Mouse (Mus musculus): ENCODE results near the gene Fibin. TPM values are rescaled to one million over a fixed set of nuclear protein-coding genes. Genes with fewer than 3 reads are reported as not detected.

Fibin gene
- 14.5 and 19.5 TPM in 2 replicates for polyA plus RNA-seq (2015; fragmentation: Nextera tagmentation; extraction: Ambion mirVana)

DNA sequence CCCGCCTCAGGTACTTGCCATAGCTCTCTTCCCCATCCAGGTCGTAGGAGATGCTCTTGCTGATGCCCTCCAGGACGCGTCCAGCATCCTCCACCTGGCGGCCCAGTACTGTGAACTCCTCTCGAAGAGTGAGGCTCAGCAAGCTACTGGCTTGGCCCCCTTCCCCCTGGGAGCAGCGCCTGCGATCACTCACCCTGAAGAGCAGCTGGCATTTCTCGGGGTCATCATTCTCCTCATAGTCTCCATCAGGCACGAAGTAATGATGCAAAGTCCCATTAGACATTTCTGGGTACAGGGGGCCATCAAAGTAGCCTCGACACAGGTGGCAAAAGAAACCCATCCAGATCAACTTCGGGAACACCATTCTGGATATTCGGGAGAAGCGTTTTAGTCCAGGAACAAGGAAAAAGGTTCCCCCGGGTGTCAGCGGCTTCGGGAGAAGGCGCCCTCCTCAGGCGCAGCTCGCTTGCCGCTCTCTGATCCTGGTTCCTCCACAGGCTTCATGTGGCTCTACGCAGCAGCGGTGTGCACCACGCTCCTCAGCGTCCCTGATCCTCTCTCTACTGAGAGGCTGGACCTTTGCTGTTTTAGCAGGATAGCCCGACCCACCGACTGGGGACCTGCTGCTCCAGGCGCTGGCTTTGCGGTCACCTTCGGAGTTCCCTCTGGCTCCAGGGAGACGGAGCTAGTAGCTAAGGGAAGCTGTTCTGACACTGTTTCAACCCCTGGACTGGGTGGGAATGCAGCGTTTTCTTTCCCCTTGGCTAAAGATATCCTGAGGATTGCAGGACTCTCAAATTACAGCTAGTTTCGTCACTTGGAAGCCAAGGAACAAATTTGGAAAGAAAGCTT is at the start of gene Fibin:
Gene Fibin (minus strand): TSS at position 752 of the 852 bp plus-strand sequence.
- peak within 1 kb of the TSS; percentile 42 for H3K9ac ChIP-seq
- peak within 1 kb of the TSS; percentile 33; the same call in 1 of the 2 replicates for H3K27ac ChIP-seq
- H3K4me3 ChIP-seq: peak within 1 kb of the TSS; percentile 47
- ATAC-seq (replicated peaks; ENCODE audit: insufficient number of reproducible peaks, insufficient read depth, low FRiP score, low read depth): peak; percentile 43; the same call in 1 of the 2 replicates
- peaks cover 5% of the 10 kb centered on the region; the same call in 1 of the 2 replicates for H3K27me3 ChIP-seq
- H3K4me1 ChIP-seq (replicated peaks): 0 out of 2 replicates have a peak, but pooled peaks cover 6% of the 10 kb centered on the region
- peak within 1 kb of the TSS; percentile 78 for H3K4me2 ChIP-seq
- H3K9me3 ChIP-seq (replicated peaks): no peaks in the 10 kb centered on the region
- no peaks in the 10 kb centered on the region for H3K36me3 ChIP-seq
- WGBS: 2% methylated on average over 33 of the region's 33 CpGs

DNA sequence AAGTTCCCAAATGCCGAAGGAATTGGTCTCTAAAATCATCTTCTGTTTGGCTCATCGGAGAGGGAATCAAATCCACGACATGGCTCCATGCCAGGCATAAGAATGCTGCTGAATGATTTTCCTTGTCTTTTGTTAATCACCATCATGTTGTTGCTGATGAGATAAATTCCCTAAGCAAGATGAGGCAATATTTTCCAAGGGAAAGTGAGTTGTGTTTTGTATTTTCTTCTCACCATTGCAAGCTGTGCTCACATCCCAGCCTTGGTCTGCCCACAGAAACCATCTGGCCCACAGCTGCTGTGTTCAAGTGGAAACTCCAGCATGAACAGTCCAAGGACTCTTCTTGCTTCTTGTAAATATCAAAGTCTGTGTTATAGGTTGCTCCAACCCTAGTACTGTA is 48.4 kb upstream of the Fibin start:
- Histone ChIP-seq H3K4me2 (no peak overlapping the region), H3K27ac (no peak overlapping the region), H3K36me3 (no peaks in the 10 kb centered on the region), H3K9ac (no peak overlapping the region), H3K27me3 (no peaks in the 10 kb centered on the region), H3K4me3 (no peak overlapping the region), H3K4me1 (replicated peaks) (no peaks in the 10 kb centered on the region), H3K9me3 (replicated peaks) (no peaks in the 10 kb centered on the region)
- WGBS: 79% methylated on average over 3 of the region's 3 CpGs
- no peak for ATAC-seq (replicated peaks; ENCODE audit: insufficient number of reproducible peaks, insufficient read depth, low FRiP score, low read depth)

DNA sequence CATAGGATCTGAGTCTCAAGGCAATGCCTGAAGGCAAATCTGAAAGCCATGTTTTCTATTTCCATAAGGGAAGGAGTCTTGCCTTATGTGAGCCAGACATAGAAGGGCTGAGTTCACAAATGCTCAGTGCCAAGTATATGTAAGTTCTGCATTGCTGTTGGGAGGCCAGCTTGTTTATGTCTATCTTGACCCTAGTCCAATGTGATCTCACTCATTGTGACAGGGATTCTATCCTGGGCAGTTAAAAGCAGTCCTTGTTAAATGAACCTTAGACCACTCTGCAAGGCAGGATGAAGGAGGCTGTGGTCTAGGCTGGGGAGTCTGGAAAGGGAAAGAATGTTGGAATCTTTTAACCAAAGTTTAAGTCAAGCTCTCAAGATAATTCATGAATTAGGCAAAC is 45.8 kb upstream of the Fibin start:
- no peak for ATAC-seq (replicated peaks; ENCODE audit: insufficient number of reproducible peaks, insufficient read depth, low FRiP score, low read depth)

DNA sequence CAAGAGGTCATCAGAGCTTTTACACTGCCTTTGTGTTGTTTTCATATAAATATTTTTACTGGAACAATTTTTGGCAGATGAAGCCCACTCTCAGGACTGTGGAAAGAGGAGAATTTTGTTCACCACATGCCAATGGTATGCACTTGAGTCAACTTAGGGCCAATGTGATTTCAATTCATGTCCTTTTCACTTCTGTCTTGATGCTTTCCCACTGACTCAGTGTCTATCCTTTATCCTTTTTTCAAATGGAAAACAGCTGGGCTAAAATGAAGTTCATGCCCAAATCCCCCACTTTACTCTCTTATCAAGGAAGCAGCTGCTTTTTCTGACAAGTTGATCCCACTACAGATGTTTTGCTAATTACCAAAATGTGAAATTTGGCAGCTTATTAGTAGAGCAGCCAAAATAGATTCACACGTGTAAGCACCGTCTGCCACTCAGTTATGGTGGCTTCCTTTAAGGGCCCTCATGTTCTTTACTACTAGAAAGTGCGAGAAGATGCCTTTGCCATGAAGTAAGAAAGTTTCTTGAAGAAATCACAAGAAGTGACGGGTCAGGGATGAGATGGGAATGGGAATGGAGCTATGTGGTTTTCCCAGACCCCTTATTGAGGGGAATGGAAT is 29.8 kb upstream of the Fibin start:
- WGBS: 55% methylated on average over 4 of the region's 4 CpGs
- Histone ChIP-seq H3K4me2 (no peak overlapping the region), H3K4me1 (replicated peaks) (no peaks in the 10 kb centered on the region), H3K36me3 (no peaks in the 10 kb centered on the region), H3K9ac (no peak overlapping the region), H3K4me3 (no peak overlapping the region), H3K27ac (no peak overlapping the region), H3K27me3 (no peaks in the 10 kb centered on the region), H3K9me3 (replicated peaks) (no peaks in the 10 kb centered on the region)
- ATAC-seq (replicated peaks; ENCODE audit: insufficient number of reproducible peaks, insufficient read depth, low FRiP score, low read depth): no peak

More for the DNA sequence above, 45.8 kb upstream of the Fibin start:
- Histone ChIP-seq H3K4me3 (no peak overlapping the region), H3K36me3 (no peaks in the 10 kb centered on the region), H3K9ac (no peak overlapping the region), H3K4me1 (replicated peaks) (no peaks in the 10 kb centered on the region), H3K27ac (no peak overlapping the region), H3K27me3 (no peaks in the 10 kb centered on the region), H3K4me2 (no peak overlapping the region), H3K9me3 (replicated peaks) (no peaks in the 10 kb centered on the region)

DNA sequence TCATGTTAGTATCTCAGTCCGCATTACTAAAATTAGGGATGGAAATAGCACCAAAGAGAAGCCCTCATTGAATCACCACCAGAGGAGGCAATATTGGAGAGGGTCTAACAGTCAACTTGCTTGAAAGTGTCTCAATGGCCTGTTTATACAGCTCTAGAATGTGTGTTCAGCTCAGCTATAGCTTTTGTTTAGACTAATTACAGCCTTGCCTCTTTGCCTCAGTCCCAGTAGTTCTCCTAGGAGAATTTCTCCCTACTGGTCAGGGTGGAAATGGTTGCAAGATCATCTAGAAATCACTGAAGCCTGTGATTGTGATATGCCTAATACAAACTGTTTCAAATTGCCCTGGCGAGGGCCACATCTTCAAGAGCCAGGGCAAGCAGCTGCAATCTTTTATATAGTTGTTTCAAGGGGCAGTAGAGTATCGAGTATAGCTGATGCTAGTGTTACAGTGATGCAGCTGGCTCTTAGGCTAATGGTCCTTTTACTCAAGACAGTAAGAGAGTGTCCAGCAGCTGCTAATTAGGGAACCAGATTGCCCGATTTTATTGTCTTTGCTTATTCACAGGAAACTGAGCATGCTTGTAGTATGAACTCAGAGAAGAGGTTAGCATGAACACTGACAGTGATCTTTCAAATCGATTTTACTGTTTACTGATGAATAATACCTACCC is 27.9 kb upstream of the Fibin start:
- no peak for ATAC-seq (replicated peaks; ENCODE audit: insufficient number of reproducible peaks, insufficient read depth, low FRiP score, low read depth)
- 62% methylated on average over 5 of the region's 5 CpGs for WGBS
- H3K4me2 ChIP-seq: no peak overlapping the region

DNA sequence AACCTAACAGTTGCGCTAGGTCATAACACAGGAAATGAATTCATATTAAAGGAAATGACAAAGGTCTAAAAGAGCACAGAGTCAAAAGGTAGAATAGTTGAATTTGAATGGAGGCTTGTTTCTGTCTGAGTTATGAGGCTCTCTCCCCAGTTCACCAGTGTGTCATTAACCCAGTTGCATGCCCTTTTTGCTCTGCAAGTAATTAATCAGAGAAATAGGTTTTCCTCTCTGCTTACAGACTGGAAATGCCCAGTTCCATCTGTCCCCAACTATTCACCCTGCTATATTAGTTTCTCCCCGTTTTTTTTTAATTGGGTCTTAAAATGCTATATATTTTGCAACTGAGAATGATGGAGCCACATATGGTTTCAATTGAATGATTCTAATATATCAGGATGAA is 16.8 kb upstream of the Fibin start:
- no peak for ATAC-seq (replicated peaks; ENCODE audit: insufficient number of reproducible peaks, insufficient read depth, low FRiP score, low read depth)
- no peak overlapping the region for H3K27ac ChIP-seq

More for the DNA sequence above, 27.9 kb upstream of the Fibin start:
- Histone ChIP-seq H3K4me1 (replicated peaks) (no peaks in the 10 kb centered on the region), H3K27ac (no peak overlapping the region), H3K9ac (no peak overlapping the region), H3K27me3 (no peaks in the 10 kb centered on the region), H3K9me3 (replicated peaks) (no peaks in the 10 kb centered on the region), H3K36me3 (no peaks in the 10 kb centered on the region), H3K4me3 (no peak overlapping the region)

DNA sequence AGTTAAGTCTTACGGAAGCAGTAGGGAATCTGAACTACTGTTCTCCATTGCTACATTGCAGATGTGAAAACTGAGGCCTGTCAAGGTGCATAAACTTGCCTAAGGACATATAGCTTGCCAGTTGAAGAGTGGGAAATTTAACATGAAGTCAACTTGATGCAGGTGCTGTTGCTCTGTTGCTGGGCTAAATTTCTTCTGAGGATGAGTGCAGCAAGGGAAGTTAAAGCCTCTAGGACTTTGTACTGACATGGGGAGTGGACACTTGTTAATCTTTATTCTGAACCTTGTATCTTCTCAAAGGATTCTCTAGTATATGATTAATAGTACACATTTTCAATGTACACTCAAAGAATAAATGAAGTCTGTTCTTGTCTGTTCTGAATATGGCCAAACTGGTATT is 13.7 kb upstream of the Fibin start:
- no peak overlapping the region for H3K4me3 ChIP-seq
- no peaks in the 10 kb centered on the region for H3K36me3 ChIP-seq
- 74% methylated on average over 1 of the region's 1 CpGs for WGBS
- H3K9ac ChIP-seq: no peak overlapping the region
- H3K9me3 ChIP-seq (replicated peaks): no peaks in the 10 kb centered on the region
- ATAC-seq (replicated peaks; ENCODE audit: insufficient number of reproducible peaks, insufficient read depth, low FRiP score, low read depth): no peak
- no peak overlapping the region for H3K4me2 ChIP-seq
- H3K27ac ChIP-seq: no peak overlapping the region
- no peaks in the 10 kb centered on the region for H3K4me1 ChIP-seq (replicated peaks)
- no peaks in the 10 kb centered on the region for H3K27me3 ChIP-seq

More for the DNA sequence above, 16.8 kb upstream of the Fibin start:
- no peaks in the 10 kb centered on the region for H3K36me3 ChIP-seq
- H3K9ac ChIP-seq: no peak overlapping the region
- no peaks in the 10 kb centered on the region for H3K4me1 ChIP-seq (replicated peaks)
- no peaks in the 10 kb centered on the region for H3K9me3 ChIP-seq (replicated peaks)
- no peak overlapping the region for H3K4me3 ChIP-seq
- no peaks in the 10 kb centered on the region for H3K27me3 ChIP-seq
- WGBS: 72% methylated on average over 2 of the region's 2 CpGs
- no peak overlapping the region for H3K4me2 ChIP-seq

DNA sequence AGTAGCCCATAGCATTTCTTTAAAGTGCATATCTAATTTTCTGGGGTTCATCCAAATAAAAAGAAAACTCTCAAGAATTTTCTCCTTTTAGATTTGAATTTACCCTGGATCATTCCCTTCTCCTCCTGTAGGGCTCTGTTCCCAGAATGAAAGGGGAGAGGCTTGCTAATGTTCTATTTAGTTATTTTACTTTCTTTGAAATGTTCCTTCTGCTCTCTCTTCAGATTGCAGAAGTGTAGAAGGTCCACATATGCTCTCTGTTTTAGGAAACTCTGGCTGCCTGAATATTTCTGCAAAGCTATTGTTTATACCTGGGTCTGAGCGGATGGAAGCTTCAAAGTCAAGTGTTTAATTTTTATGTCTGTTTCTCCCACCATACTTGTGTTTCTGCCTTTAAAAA is 12.5 kb upstream of the Fibin start:
- Histone ChIP-seq H3K4me1 (replicated peaks) (no peaks in the 10 kb centered on the region), H3K27me3 (no peaks in the 10 kb centered on the region), H3K4me2 (no peak overlapping the region), H3K36me3 (no peaks in the 10 kb centered on the region), H3K4me3 (no peak overlapping the region), H3K9me3 (replicated peaks) (no peaks in the 10 kb centered on the region), H3K27ac (no peak overlapping the region), H3K9ac (no peak overlapping the region)
- 78% methylated on average over 1 of the region's 1 CpGs for WGBS
- ATAC-seq (replicated peaks; ENCODE audit: insufficient number of reproducible peaks, insufficient read depth, low FRiP score, low read depth): no peak

DNA sequence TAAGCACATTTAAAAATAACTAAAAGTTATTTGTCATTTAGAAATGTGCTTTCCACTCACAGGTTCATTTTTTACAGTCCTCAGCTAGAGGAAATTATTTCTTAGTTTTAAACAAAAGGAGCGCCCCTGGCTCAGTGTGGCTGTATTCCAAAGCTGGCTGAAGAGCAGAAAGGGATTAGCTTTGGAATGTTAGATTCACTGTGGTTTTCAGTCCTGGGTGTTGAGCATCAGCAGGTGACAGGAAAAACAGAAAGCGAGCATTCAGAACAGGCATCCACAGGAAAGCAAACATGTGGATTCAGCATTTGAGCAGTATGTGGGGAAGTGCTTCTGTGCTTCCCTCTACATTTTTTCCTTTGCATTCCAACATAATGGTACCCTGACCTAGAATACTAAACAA is 10.2 kb upstream of the Fibin start:
- Histone ChIP-seq H3K36me3 (no peaks in the 10 kb centered on the region), H3K27ac (no peak overlapping the region), H3K27me3 (no peaks in the 10 kb centered on the region), H3K4me1 (replicated peaks) (no peaks in the 10 kb centered on the region), H3K4me3 (no peak overlapping the region), H3K9me3 (replicated peaks) (no peaks in the 10 kb centered on the region), H3K9ac (no peak overlapping the region), H3K4me2 (no peak overlapping the region)
- ATAC-seq (replicated peaks; ENCODE audit: insufficient number of reproducible peaks, insufficient read depth, low FRiP score, low read depth): no peak
- WGBS: 59% methylated on average over 2 of the region's 2 CpGs

DNA sequence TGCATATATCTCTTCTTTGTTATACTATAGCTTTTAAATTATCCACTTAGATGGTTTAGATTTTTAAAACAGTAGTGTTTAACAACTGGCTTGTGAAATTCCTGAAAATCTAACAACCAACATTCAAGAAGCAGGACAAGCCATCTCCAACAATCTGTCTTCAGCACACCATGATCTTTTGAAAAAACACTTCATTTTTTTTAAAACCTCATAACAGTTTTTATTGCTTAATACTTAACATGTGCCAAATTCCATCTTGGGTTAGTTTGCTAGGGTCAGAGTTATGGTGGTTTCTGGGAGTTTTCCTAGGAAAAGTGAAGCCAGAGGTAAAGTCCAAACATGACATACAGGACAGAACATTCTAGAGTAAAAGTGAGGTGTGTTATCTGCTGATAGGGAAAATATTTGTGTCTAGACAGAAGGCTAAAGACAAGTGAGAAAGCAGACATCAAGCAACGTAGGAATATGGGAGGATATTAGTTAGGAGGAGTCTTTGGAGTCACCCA is 4.5 kb upstream of the Fibin start:
- H3K4me2 ChIP-seq: no peak overlapping the region
- no peaks in the 10 kb centered on the region for H3K9me3 ChIP-seq (replicated peaks)
- no peak overlapping the region for H3K27ac ChIP-seq
- H3K36me3 ChIP-seq: no peaks in the 10 kb centered on the region
- no peak for ATAC-seq (replicated peaks; ENCODE audit: insufficient number of reproducible peaks, insufficient read depth, low FRiP score, low read depth)
- 30% methylated on average over 1 of the region's 1 CpGs for WGBS
- peaks cover under 1% of the 10 kb centered on the region; the same call in 1 of the 2 replicates for H3K27me3 ChIP-seq
- H3K9ac ChIP-seq: no peak overlapping the region
- H3K4me3 ChIP-seq: no peak overlapping the region
- 0 out of 2 replicates have a peak, but pooled peaks cover 5% of the 10 kb centered on the region for H3K4me1 ChIP-seq (replicated peaks)

DNA sequence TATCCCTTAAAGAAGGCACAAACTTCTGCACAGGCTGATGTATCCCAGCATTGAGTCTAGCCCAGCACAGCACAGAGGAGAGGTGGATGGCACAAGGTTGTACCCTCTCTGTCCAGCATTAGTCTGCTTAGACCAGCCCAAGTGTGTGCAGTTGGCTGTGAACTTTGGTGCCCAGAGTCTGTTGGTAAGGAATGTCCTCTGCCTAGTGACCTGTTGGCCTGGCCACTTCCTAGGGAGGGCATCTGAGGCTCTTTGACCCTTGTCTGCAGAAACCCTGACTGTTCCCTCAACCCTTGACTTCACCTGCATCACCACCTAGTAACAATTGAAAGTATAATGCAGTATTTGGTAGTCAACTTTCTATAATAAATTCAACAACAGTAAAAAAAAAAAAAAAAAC is 2.4 kb upstream of the Fibin start:
- no peak overlapping the region for H3K9ac ChIP-seq
- no peaks in the 10 kb centered on the region for H3K36me3 ChIP-seq
- H3K27me3 ChIP-seq: peaks cover 5% of the 10 kb centered on the region; the same call in 1 of the 2 replicates
- 0 out of 2 replicates have a peak, but pooled peaks cover 6% of the 10 kb centered on the region for H3K4me1 ChIP-seq (replicated peaks)
- no peak overlapping the region for H3K27ac ChIP-seq
- H3K4me3 ChIP-seq: no peak overlapping the region
- H3K4me2 ChIP-seq: no peak overlapping the region
- H3K9me3 ChIP-seq (replicated peaks): no peaks in the 10 kb centered on the region
- ATAC-seq (replicated peaks; ENCODE audit: insufficient number of reproducible peaks, insufficient read depth, low FRiP score, low read depth): no peak
